Mouse (Mus musculus): ENCODE measurements around the gene Abcc10. TPM values are rescaled to one million over a fixed set of nuclear protein-coding genes. Genes with fewer than 3 reads are reported as not detected.

Gene Abcc10
- polyA plus RNA-seq, 1 experiment = 4.0 TPM

GRCm38 (mm10) chr17:46272058-46272457 is 56.1 kb downstream of the Abcc10 start:
- Histone ChIP-seq H3K36me3 (ENCODE audit: control insufficient read depth, insufficient read depth) (peaks cover 43% of the 10 kb centered on the region), H3ac (ENCODE audit: control insufficient read depth, insufficient read length, low read depth) (no peak overlapping the region), H3K27me3 (ENCODE audit: control insufficient read depth, insufficient read depth, insufficient read length) (no peaks in the 10 kb centered on the region), H3K79me2 (ENCODE audit: control insufficient read depth, insufficient read depth) (peaks cover 87% of the 10 kb centered on the region), H3K4me3 (ENCODE audit: insufficient read depth, poor library complexity, severe bottlenecking) (no peak overlapping the region), H3K79me3 (ENCODE audit: low read depth) (peaks cover 73% of the 10 kb centered on the region)
- no peak for TF ChIP-seq MAX (IDR thresholded peaks at IDR 0.05)
- TF ChIP-seq FOSL1 (IDR thresholded peaks at IDR 0.05; ENCODE audit: insufficient read depth, low read length, poor library complexity, severe bottlenecking) = no peak
- TF ChIP-seq CTCF (IDR thresholded peaks at IDR 0.05; ENCODE audit: control insufficient read depth, insufficient read depth, insufficient read length) = no peak
- TF ChIP-seq USF1 (IDR thresholded peaks at IDR 0.05; ENCODE audit: low read depth) = no peak
- no peak for TF ChIP-seq CEBPB (IDR thresholded peaks at IDR 0.05; ENCODE audit: low read depth)
- TF ChIP-seq MYOD1 (IDR thresholded peaks at IDR 0.05; ENCODE audit: control insufficient read depth, insufficient read length, low read depth) = peak; percentile 45
- no peak for TF ChIP-seq MYOG (IDR thresholded peaks at IDR 0.05; ENCODE audit: control insufficient read depth, extremely low read depth, insufficient read length)

GRCm38 (mm10) chr17:46269771-46270534 is 58.2 kb downstream of the Abcc10 start:
- Histone ChIP-seq H3K36me3 (ENCODE audit: control insufficient read depth, insufficient read depth) (peaks cover 47% of the 10 kb centered on the region), H3K79me2 (ENCODE audit: control insufficient read depth, insufficient read depth) (peaks cover 82% of the 10 kb centered on the region), H3K4me3 (ENCODE audit: insufficient read depth, poor library complexity, severe bottlenecking) (no peak overlapping the region), H3K79me3 (ENCODE audit: low read depth) (peaks cover 61% of the 10 kb centered on the region), H3ac (ENCODE audit: control insufficient read depth, insufficient read length, low read depth) (peak overlapping the region; percentile 12), H3K27me3 (ENCODE audit: control insufficient read depth, insufficient read depth, insufficient read length) (no peaks in the 10 kb centered on the region)
- no peak for TF ChIP-seq FOSL1 (IDR thresholded peaks at IDR 0.05; ENCODE audit: insufficient read depth, low read length, poor library complexity, severe bottlenecking)
- TF ChIP-seq CTCF (IDR thresholded peaks at IDR 0.05; ENCODE audit: control insufficient read depth, insufficient read depth, insufficient read length) = no peak
- peak; percentile 90 for TF ChIP-seq MYOD1 (IDR thresholded peaks at IDR 0.05; ENCODE audit: control insufficient read depth, insufficient read length, low read depth)
- no peak for TF ChIP-seq MYOG (IDR thresholded peaks at IDR 0.05; ENCODE audit: control insufficient read depth, extremely low read depth, insufficient read length)
- TF ChIP-seq MAX (IDR thresholded peaks at IDR 0.05) = no peak
- no peak for TF ChIP-seq CEBPB (IDR thresholded peaks at IDR 0.05; ENCODE audit: low read depth)

DNA sequence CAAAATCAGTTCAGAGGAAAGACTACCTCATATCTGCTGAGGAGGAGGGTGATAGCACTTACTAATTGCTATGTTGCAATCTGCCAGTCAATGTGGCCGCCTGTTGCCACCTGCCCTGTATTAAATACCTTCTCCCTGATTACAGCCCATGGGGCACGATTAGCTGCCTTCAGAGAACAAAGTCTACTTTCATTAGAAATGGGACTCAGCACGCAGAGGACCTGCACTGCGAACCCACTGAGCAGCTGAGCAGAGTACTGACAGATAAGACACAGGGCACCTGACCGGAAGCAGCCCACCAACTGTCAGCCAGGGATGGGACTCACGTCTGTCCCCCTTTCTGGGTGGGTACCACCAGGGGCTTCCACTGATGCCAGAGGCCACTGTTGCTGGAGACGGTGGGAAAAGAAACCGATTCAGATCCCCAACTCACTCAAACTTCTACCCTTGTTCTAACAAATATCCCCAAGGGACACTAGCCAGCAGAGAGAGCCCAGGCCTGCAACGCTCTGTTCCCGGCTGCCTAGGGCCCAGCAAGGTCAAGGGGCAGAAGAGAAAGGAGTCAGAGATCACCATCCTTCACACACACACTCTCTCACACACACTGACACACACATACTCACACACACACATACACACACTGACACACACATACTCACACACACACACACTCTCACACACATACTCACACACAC is 60.0 kb downstream of the Abcc10 start:
- Histone ChIP-seq H3ac (ENCODE audit: control insufficient read depth, insufficient read length, low read depth) (no peak overlapping the region), H3K27me3 (ENCODE audit: control insufficient read depth, insufficient read depth, insufficient read length) (no peaks in the 10 kb centered on the region), H3K36me3 (ENCODE audit: control insufficient read depth, insufficient read depth) (peaks cover 62% of the 10 kb centered on the region), H3K79me2 (ENCODE audit: control insufficient read depth, insufficient read depth) (peaks cover 94% of the 10 kb centered on the region), H3K79me3 (ENCODE audit: low read depth) (peaks cover 65% of the 10 kb centered on the region), H3K4me3 (ENCODE audit: insufficient read depth, poor library complexity, severe bottlenecking) (no peak overlapping the region)
- TF ChIP-seq USF1 (IDR thresholded peaks at IDR 0.05; ENCODE audit: low read depth) = no peak
- no peak for TF ChIP-seq MYOD1 (IDR thresholded peaks at IDR 0.05; ENCODE audit: control insufficient read depth, insufficient read length, low read depth)
- no peak for TF ChIP-seq MYOG (IDR thresholded peaks at IDR 0.05; ENCODE audit: control insufficient read depth, extremely low read depth, insufficient read length)
- no peak for TF ChIP-seq MAX (IDR thresholded peaks at IDR 0.05)
- TF ChIP-seq FOSL1 (IDR thresholded peaks at IDR 0.05; ENCODE audit: insufficient read depth, low read length, poor library complexity, severe bottlenecking) = no peak
- no peak for TF ChIP-seq CTCF (IDR thresholded peaks at IDR 0.05; ENCODE audit: control insufficient read depth, insufficient read depth, insufficient read length)
- no peak for TF ChIP-seq CEBPB (IDR thresholded peaks at IDR 0.05; ENCODE audit: low read depth)

DNA sequence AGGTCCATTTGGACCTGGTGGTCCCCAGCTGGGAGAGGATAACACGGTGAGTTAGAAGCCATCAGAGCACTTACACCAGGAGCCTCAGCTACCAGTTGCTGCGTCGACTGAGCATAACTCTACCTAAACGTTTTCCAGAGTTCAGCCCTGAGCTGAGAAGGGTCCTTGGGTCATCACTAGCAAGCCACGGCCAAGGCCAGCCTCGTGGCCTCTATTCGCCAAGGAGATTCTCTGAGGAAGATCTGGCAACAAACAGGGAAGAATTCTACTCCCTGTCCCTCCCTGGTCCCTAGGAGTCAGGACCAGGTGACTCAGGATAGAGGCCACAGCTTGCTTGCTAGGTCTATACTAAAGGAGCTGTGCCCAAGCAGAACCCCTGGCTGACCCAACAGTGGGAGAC is 60.6 kb downstream of the Abcc10 start:
- H3K36me3 ChIP-seq (ENCODE audit: control insufficient read depth, insufficient read depth) = peaks cover 67% of the 10 kb centered on the region
- TF ChIP-seq MYOG (IDR thresholded peaks at IDR 0.05; ENCODE audit: control insufficient read depth, extremely low read depth, insufficient read length) (no peak), USF1 (IDR thresholded peaks at IDR 0.05; ENCODE audit: low read depth) (no peak), CTCF (IDR thresholded peaks at IDR 0.05; ENCODE audit: control insufficient read depth, insufficient read depth, insufficient read length) (no peak), MYOD1 (IDR thresholded peaks at IDR 0.05; ENCODE audit: control insufficient read depth, insufficient read length, low read depth) (no peak), FOSL1 (IDR thresholded peaks at IDR 0.05; ENCODE audit: insufficient read depth, low read length, poor library complexity, severe bottlenecking) (no peak), CEBPB (IDR thresholded peaks at IDR 0.05; ENCODE audit: low read depth) (no peak), MAX (IDR thresholded peaks at IDR 0.05) (no peak)
- H3K27me3 ChIP-seq (ENCODE audit: control insufficient read depth, insufficient read depth, insufficient read length) = no peaks in the 10 kb centered on the region
- H3ac ChIP-seq (ENCODE audit: control insufficient read depth, insufficient read length, low read depth) = no peak overlapping the region
- H3K79me3 ChIP-seq (ENCODE audit: low read depth) = peaks cover 59% of the 10 kb centered on the region
- H3K79me2 ChIP-seq (ENCODE audit: control insufficient read depth, insufficient read depth) = peaks cover 94% of the 10 kb centered on the region
- H3K4me3 ChIP-seq (ENCODE audit: insufficient read depth, poor library complexity, severe bottlenecking) = no peak overlapping the region

- peaks cover 72% of the 10 kb centered on the region for H3K36me3 ChIP-seq (ENCODE audit: control insufficient read depth, insufficient read depth)
- no peaks in the 10 kb centered on the region for H3K27me3 ChIP-seq (ENCODE audit: control insufficient read depth, insufficient read depth, insufficient read length)
- H3K79me2 ChIP-seq (ENCODE audit: control insufficient read depth, insufficient read depth) = peaks cover 90% of the 10 kb centered on the region
- TF ChIP-seq CTCF (IDR thresholded peaks at IDR 0.05; ENCODE audit: control insufficient read depth, insufficient read depth, insufficient read length) (no peak), MYOD1 (IDR thresholded peaks at IDR 0.05; ENCODE audit: control insufficient read depth, insufficient read length, low read depth) (no peak), MYOG (IDR thresholded peaks at IDR 0.05; ENCODE audit: control insufficient read depth, extremely low read depth, insufficient read length) (no peak), FOSL1 (IDR thresholded peaks at IDR 0.05; ENCODE audit: insufficient read depth, low read length, poor library complexity, severe bottlenecking) (no peak), CEBPB (IDR thresholded peaks at IDR 0.05; ENCODE audit: low read depth) (no peak), MAX (IDR thresholded peaks at IDR 0.05) (no peak), USF1 (IDR thresholded peaks at IDR 0.05; ENCODE audit: low read depth) (no peak)
- H3K79me3 ChIP-seq (ENCODE audit: low read depth) = peaks cover 56% of the 10 kb centered on the region
- peak overlapping the region; percentile 20 for H3ac ChIP-seq (ENCODE audit: control insufficient read depth, insufficient read length, low read depth)
- no peak overlapping the region for H3K4me3 ChIP-seq (ENCODE audit: insufficient read depth, poor library complexity, severe bottlenecking)
These were observed 61.2 kb downstream of the Abcc10 start for GRCm38 (mm10) chr17:46266986-46267385.

Measured in C2C12 (cell line).